Mouse (Mus musculus) spleen, postnatal 36 days (tissue): ENCODE results near the gene Gm2035.
"Not testable (repeated sequence)": the region's sequence is repeated elsewhere in the genome, so short reads cannot be mapped to it uniquely, and the experiment has no call there.

ENCODE experiments used
- DNase-seq, 2 experiments: peaks; one replicate each; pipeline ENCODE4 v3.0.0; 2022; ENCODE audit warnings: low spot score in 2 of 2, mixed read lengths in 1 of 2

Gm2035 gene

DNA sequence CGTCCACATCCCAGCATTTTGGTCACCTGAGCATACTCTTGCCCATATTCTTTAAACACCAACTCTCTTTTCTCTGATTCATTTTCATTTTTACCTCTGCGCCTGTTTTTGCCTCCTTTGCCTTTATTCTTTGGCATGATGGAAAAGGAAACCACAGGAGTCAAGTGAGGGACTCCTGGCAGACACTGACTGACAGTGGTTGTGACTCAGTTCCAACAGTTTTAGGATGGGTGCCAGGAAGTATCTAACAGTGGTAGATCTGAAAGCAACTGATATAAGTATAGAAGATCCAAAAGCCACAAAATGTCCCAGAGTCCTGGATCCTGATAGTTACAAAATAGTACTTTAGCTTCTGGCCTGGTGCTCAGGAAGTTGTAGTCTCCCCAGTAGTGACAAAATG lies at the start of gene Gm2035:
TSS of gene Gm2035 (minus strand) at position 137 of the 400 bp plus-strand sequence.
- DNase-seq, result not testable (repeated sequence)

DNA sequence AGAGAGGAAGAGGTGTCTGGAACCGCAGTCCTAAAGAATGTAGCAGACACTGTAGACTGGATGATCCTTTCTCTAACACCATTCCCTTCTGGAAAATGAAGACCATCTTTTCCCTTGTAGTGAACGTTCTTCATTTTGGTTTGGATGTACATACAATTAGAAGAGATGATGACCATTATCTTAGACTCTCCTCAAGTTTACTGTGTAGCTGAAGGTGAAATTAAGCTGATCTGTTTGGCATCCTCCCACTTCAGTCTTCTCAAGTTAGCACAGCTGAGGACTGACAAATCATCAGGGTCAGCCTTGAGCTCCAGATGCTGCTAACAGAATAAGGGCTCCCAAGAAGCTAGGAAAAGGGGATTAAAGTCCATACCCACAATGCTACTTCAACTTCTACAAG lies 34.1 kb upstream of the Gm2035 start, which contains the start of gene Gm2042:
TSS of gene Gm2042 (plus strand) at position 301 of the 400 bp plus-strand sequence.
- DNase-seq, result not testable (repeated sequence)

DNA sequence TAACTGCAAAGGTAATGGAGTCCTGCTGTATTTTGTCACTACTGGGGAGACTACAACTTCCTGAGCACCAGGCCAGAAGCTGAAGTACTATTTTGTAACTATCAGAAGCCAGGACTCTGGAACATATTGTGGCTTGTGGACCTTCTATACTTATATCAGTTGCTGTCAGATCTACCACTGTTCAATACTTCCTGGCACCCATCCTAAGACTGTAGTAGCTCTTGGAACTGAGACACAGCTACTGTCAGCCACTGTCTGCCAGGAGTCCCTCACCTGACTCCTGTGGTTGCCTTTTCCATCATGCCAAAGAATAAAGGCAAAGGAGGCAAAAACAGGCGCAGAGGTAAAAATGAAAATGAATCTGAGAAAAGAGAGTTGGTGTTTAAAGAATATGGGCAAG lies 24.6 kb downstream of the Gm2035 start, which contains the start of gene Gm2022:
TSS of gene Gm2022 (plus strand) at position 301 of the 400 bp plus-strand sequence.
- not testable (repeated sequence) for DNase-seq

DNA sequence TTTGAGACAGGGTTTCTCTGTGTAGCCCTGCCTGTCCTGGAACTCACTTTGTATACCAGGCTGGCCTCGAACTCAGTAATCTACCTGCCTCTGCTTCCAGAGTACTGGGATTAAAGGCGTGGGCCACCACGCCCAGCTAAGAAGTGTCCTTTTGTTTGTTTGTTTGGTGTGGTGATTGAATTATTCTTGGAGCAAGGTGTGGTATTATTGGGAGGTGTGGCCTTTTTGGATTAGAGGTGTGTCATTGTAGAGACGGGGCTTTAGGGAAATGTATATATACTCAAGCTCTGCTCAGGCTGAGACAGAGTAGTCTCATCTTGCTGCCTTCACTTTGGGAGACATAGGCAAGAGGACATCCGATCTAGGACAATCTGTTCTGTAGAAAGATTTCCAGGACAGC lies 45.9 kb downstream of the Gm2035 start, which contains the start of gene Gm2016:
TSS of gene Gm2016 (plus strand) at position 301 of the 400 bp plus-strand sequence.
- DNase-seq, result not testable (repeated sequence)
